Mouse (Mus musculus): ENCODE data around the gene Camkk2. TPM values are rescaled to one million over a fixed set of nuclear protein-coding genes. Genes with fewer than 3 reads are reported as not detected.

Gene Camkk2
- total RNA-seq, 2 experiments from 2014 or later: 104 to 109 TPM

DNA sequence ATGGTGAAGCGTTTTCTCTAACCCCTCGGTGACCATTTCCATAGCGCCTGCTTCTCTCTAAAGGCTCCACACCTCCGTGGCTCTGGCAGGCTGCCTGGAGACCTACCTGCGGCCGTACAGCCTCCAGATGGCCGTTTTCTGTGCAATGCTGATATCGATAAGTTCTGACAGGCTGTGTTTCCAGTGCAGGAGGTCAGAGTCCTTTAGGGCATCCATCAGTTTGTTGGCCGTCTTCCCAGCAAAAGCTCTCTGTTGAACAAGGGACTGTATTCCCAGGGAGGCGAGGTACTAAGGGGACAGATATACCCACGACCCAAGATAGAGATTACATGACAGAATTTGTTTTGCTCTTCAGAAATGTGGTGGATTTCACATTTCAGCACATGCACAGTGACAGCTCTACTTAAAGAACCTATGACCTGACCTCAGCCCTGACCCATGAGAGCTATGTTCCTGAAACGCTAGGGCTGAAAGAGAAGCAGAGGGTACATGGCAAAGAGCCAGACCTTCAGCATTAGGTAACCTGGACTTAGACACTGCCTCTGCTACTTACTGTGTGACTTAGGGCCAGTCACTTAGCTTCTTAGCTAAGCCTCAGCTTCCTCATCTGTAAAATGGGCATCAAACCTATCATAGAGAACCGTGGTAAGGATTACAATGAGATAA, 21.3 kb upstream of the Camkk2 start:
- DNase-seq (ENCODE audit: low spot score in 2 of 2): no peak
- TF ChIP-seq CTCF (conservative IDR thresholded peaks at IDR 0.05): no peak
- H3K27ac ChIP-seq: peak overlapping the region; percentile 91
- H3K4me3 ChIP-seq: no peak overlapping the region

DNA sequence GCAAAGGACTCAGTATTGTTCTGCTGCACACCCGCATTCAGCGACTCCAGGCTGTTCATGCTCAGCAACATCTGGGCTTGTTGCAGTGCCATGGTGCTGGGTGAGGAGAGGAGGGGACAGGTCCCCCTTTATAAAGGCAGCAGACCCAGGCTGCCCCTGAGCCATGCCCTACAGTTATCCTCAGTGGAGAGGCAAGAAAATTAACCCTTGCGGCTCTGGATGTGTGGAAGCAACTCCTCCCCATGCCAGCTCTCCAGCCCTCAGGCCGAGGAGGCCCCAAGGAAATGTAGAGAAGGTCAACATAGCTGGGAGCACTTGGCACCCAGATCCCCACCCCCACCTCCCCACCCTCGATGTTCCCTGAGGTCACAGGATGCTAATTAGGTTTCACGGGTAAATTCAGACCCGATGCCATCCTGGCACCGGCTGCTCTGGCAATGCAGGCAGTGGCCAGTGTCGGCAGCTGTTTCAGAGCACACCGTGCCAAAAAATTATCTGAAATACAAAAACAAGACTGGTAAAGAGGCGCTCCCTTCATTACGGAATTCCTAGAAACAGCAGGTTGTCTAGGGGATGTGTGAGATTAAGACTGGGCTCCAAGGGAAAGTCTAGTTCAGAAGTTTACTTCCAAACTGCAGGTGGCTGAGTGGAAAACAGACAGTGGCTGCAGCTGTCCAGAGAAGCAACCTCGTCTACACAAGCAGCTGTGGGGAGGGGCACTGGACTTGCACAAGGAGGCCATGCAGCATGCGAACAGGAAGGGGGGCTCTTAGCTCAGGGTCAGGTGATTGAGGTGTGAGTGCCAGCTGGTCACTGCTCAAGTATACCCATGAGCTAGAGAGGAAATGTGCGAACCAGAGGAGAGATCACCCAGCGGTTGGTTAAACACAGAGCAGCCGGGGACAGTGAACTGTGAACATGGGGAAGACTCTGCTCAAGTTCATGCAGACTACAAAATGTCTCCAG, 20.5 kb upstream of the Camkk2 start:
- no peak for DNase-seq (ENCODE audit: low spot score in 2 of 2)
- peak overlapping the region; percentile 91 for H3K27ac ChIP-seq
- no peak overlapping the region; the same call in 1 of the 2 replicates for H3K4me3 ChIP-seq
- TF ChIP-seq CTCF (conservative IDR thresholded peaks at IDR 0.05): no peak

DNA sequence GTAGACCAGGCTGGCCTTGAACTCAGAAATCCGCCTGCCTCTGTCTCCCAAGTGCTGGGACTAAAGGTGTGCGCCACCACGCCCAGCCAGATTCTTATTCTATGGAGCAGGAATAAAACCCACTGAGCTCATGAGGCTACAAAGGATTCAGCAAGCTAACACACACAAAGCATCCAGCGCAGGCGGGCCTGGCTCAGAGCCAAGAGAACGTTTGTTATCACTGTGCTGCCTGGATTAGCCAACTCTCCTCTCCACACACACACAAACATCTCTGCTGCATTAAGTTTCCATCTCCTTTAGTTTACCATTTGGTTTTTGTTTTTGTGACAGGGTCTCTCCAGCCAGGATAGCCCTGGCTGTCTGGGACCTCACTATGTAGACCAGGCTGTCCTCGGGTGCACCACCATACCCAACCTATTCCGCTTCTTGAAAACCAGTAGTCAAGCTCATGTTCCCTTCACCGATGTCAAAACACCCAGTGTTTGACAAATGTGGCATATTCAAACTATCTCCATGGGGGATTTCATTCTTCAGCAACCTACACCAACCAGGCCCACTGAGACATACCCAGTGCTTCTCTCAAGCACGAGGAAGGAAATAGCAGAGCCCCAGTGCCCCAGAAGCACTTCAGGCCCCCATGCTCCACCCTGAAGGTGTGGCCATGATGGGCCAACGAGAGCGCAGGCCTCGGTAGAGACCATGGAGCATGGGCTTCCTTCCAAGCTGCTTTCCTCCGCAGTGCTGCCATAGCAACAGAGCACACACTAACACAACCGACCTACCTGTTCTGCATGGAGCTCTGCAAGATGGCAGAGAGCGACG, 19.6 kb upstream of the Camkk2 start:
- Histone ChIP-seq H3K27ac (peak overlapping the region; percentile 91), H3K4me3 (no peak overlapping the region; the same call in 1 of the 2 replicates)
- TF ChIP-seq CTCF (conservative IDR thresholded peaks at IDR 0.05): no peak
- DNase-seq (ENCODE audit: low spot score in 2 of 2): peak; percentile 81 to 84

GRCm38 (mm10) chr5:122797866-122798265, 18.7 kb upstream of the Camkk2 start:
- TF ChIP-seq CTCF (conservative IDR thresholded peaks at IDR 0.05): no peak
- Histone ChIP-seq H3K4me3 (no peak overlapping the region), H3K27ac (peak overlapping the region; percentile 91)
- no peak for DNase-seq (ENCODE audit: low spot score in 2 of 2)

DNA sequence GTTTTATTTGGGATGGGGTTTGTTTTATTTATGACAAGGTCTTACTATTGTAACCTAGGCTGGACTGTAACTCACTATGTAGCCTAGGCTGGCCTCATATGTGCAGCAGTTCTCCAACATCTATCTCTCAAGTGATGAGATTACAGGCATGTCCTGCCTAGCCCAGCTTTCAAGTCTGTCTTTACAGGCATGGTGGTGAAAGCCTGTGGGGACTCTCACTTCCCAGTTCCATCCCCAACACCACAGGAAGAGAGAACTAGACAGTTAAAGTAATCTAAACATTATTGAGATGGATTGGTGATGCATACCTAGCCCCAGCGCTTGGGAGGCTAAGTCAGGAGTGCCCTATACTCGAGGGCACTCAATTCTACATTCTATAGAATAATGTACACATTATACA, 9.5 kb upstream of the Camkk2 start:
- no peak for TF ChIP-seq CTCF (conservative IDR thresholded peaks at IDR 0.05)
- Histone ChIP-seq H3K4me3 (no peak overlapping the region), H3K27ac (no peak overlapping the region)
- DNase-seq (ENCODE audit: low spot score in 2 of 2): no peak

GRCm38 (mm10) chr5:122786035-122786819, 7.0 kb upstream of the Camkk2 start:
- Histone ChIP-seq H3K4me3 (no peak overlapping the region), H3K27ac (peak overlapping the region; percentile 85)
- no peak for TF ChIP-seq CTCF (conservative IDR thresholded peaks at IDR 0.05)
- peak; percentile 42 to 62 for DNase-seq (ENCODE audit: low spot score in 2 of 2)

GRCm38 (mm10) chr5:122783726-122784406, 4.7 kb upstream of the Camkk2 start:
- Histone ChIP-seq H3K4me3 (no peak overlapping the region; the same call in 1 of the 2 replicates), H3K27ac (peak overlapping the region; percentile 85)
- peak; percentile 31 to 44 for DNase-seq (ENCODE audit: low spot score in 2 of 2)
- no peak for TF ChIP-seq CTCF (conservative IDR thresholded peaks at IDR 0.05)

DNA sequence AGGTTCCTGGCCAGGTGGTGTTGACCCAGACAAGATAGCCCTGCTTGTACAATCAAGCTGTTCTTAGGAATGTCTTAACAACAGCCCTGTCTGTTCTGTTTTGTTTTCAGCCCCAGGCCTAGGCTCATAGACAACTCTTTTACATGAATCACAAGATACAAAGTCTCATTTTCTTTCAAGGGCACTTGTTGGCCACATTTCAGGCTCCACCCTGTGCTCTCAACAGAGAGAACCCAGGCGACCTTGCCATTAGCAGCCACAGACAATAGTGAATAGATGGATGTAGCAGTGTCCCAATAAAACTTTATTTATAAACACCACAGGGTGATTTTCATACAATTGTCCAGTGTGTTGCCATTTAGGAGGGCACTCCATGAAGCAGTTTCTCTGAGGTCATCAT, 2.9 kb upstream of the Camkk2 start:
- Histone ChIP-seq H3K27ac (no peak overlapping the region), H3K4me3 (no peak overlapping the region)
- TF ChIP-seq CTCF (conservative IDR thresholded peaks at IDR 0.05): no peak
- no peak for DNase-seq (ENCODE audit: low spot score in 2 of 2)

GRCm38 (mm10) chr5:122780791-122781432, 1.7 kb upstream of the Camkk2 start:
- H3K27ac ChIP-seq: no peak overlapping the region
- H3K4me3 ChIP-seq: no peak overlapping the region
- DNase-seq (ENCODE audit: low spot score in 2 of 2): no peak
- TF ChIP-seq CTCF (conservative IDR thresholded peaks at IDR 0.05): peak; percentile 29

DNA sequence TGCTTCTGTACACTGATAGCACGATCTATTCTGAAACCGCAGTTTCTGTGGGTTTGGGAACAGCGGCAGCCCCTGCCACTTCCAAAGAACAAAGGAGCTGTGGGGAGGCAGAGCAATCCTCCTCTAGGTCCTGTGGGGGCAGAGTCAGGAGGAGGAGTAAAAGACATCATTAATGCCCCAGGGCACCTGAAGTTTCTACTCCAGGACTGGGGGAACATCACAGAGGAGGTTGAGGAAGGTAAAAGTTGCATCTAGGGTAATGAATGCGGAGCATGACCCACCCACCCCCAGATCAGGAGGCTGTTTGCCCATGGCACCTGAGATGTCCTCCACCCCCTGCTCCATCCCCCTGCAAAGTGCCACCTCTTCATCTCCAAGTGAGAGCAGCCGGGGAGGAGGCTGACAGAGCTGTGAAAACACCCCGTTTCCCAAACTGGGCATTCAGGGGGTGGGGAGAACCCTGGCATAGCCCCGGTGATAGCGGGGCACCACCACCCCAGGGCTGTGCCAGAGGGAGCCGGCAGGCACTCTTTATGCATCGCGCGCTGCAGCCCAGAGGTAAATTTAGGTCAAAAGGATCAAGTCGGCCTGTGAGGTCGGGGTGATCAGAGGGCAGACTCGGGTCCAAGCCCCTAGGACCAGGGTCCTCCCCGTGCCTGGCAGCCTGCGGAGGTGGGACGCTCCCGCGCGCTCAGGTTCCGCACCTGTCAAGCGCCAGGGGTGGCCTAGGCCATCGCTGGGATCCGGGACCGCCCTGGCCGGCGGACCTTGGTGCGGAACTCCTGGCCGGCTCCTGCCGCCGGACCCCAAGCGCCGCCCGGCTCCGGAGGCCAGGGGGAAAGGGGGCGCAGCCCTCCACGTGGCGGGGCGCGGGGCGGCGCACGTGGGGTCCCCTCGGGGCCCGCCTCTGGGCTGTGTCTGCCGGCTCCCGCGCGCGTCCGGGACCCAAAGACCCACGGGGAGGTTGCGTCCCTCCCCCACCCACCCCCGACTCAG, 680 bp downstream of the Camkk2 start:
- peak overlapping the region; percentile 88 for H3K4me3 ChIP-seq
- no peak for TF ChIP-seq CTCF (conservative IDR thresholded peaks at IDR 0.05)
- peak overlapping the region; percentile 94 for H3K27ac ChIP-seq
- no peak for DNase-seq (ENCODE audit: low spot score in 2 of 2)

Measured in layer of hippocampus, adult 2 months (tissue).